Mouse (Mus musculus) spleen, adult 2 months (tissue): ENCODE data around the gene Ric1. TPM values are rescaled to one million over a fixed set of nuclear protein-coding genes. Genes with fewer than 3 reads are reported as not detected.

Source experiments
- DNase-seq, 2 experiments: peaks; one replicate each; pipeline versions ENCODE4 v3.0.0 to v3.0.0-alpha.2; 2012 to 2021; ENCODE audit warnings: low spot score in 2 of 2, low read depth in 1 of 2
- H3K27ac ChIP-seq: fragments of 200-500 bp; 2 replicates; pipeline ENCODE4 v1.5.1; 2012; ENCODE audit warnings: low read length, inconsistent platforms; ENCODE audit not compliant: insufficient read depth
- H3K27me3 ChIP-seq: fragments of 200-500 bp; 2 replicates; pipeline ENCODE4 v1.6.1; 2012; ENCODE audit warnings: mild to moderate bottlenecking, moderate library complexity, low read length, inconsistent platforms; ENCODE audit not compliant: control insufficient read depth, insufficient read depth
- H3K36me3 ChIP-seq: fragments of 200-500 bp; 2 replicates; pipeline ENCODE4 v1.6.1; 2012; ENCODE audit warnings: mild to moderate bottlenecking, low read length, inconsistent platforms; ENCODE audit not compliant: control insufficient read depth, insufficient read depth
- H3K4me1 ChIP-seq: fragments of 200-500 bp; 2 replicates; pipeline ENCODE4 v1.6.1; 2011; ENCODE audit warnings: inconsistent platforms; ENCODE audit not compliant: control insufficient read depth, insufficient read depth, insufficient read length
- H3K4me3 ChIP-seq: fragments of 200-500 bp; 2 replicates; pipeline ENCODE4 v1.5.1; 2011; ENCODE audit warnings: mild to moderate bottlenecking, inconsistent platforms; ENCODE audit not compliant: insufficient read depth, insufficient read length; ENCODE audit errors: extremely low read depth
- CTCF ChIP-seq: fragments of 200-500 bp; IDR thresholded peaks from 2 replicates; pipeline ENCODE4 v1.5.1; 2011; ENCODE audit warnings: mild to moderate bottlenecking, inconsistent platforms; ENCODE audit not compliant: insufficient read depth, insufficient read length, insufficient replicate concordance; ENCODE audit errors: extremely low read depth
- POLR2A ChIP-seq: fragments of 200-500 bp; IDR thresholded peaks from 2 replicates; pipeline ENCODE4 v1.6.1; 2011; ENCODE audit warnings: low read depth, low read length, inconsistent platforms
- WGBS: fragments of 180-500 bp; shearing (Covaris S2); methylation state at CpG from one replicate; pipeline ENCODE4 v1.1.7; 2018; 5-methylcytosine and 5-hydroxymethylcytosine counted together
- polyA plus RNA-seq: library from polyadenylated mRNA; depleted of rRNA; stranded (reverse); fragments of >200 nt; gene quantifications from 2 replicates; pipeline ENCODE4 v1.2.3, GENCODE M21; 2012

The Ric1 gene
- polyA plus RNA-seq, 1 experiment = 6.7 TPM

DNA sequence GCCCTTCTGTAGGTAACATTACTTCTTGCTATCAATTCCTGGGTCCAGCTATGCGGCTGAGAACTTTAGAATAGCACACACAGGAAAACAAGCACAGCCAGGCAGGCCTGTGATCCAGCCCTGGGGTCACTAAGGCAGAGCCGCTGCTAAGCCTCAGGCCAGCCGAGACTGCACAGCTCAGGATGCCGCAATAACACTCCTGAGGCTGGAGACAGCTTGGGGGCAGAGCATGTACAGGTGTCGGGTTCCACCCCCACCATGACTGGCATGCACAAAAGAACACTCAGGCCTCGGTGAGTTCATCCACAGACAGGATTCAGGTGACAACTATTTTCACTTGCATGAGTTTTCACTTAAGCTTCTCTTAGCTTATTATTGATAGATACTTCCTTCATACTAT lies 120.1 kb downstream of the Ric1 start:
- DNase-seq = no peak
- 90% methylated on average over 6 of the region's 6 CpGs for WGBS
- Histone ChIP-seq H3K4me1 (peaks cover 8% of the 10 kb centered on the region; the same call in 1 of the 2 replicates), H3K36me3 (peaks cover 3% of the 10 kb centered on the region), H3K27ac (no peak overlapping the region), H3K4me3 (no peak overlapping the region), H3K27me3 (no peaks in the 10 kb centered on the region)
- TF ChIP-seq POLR2A (no peak), CTCF (no peak)

GRCm38 (mm10) chr19:29643194-29643922 lies 121.3 kb downstream of the Ric1 start:
- no peaks in the 10 kb centered on the region for H3K36me3 ChIP-seq
- TF ChIP-seq POLR2A (no peak), CTCF (no peak)
- WGBS = 89% methylated on average over 11 of the region's 11 CpGs

GRCm38 (mm10) chr19:29644747-29645146 lies 122.7 kb downstream of the Ric1 start:
- no peak for DNase-seq
- Histone ChIP-seq H3K36me3 (no peaks in the 10 kb centered on the region), H3K27ac (no peak overlapping the region), H3K4me3 (no peak overlapping the region), H3K4me1 (peaks cover 8% of the 10 kb centered on the region; the same call in 1 of the 2 replicates), H3K27me3 (no peaks in the 10 kb centered on the region)
- 96% methylated on average over 6 of the region's 6 CpGs for WGBS
- peak; percentile 6; the same call in 1 of the 2 replicates for TF ChIP-seq CTCF
- TF ChIP-seq POLR2A = no peak

More at GRCm38 (mm10) chr19:29643194-29643922, 121.3 kb downstream of the Ric1 start:
- Histone ChIP-seq H3K4me3 (no peak overlapping the region), H3K27ac (no peak overlapping the region), H3K27me3 (no peaks in the 10 kb centered on the region), H3K4me1 (peaks cover 8% of the 10 kb centered on the region; the same call in 1 of the 2 replicates)
- no peak for DNase-seq

DNA sequence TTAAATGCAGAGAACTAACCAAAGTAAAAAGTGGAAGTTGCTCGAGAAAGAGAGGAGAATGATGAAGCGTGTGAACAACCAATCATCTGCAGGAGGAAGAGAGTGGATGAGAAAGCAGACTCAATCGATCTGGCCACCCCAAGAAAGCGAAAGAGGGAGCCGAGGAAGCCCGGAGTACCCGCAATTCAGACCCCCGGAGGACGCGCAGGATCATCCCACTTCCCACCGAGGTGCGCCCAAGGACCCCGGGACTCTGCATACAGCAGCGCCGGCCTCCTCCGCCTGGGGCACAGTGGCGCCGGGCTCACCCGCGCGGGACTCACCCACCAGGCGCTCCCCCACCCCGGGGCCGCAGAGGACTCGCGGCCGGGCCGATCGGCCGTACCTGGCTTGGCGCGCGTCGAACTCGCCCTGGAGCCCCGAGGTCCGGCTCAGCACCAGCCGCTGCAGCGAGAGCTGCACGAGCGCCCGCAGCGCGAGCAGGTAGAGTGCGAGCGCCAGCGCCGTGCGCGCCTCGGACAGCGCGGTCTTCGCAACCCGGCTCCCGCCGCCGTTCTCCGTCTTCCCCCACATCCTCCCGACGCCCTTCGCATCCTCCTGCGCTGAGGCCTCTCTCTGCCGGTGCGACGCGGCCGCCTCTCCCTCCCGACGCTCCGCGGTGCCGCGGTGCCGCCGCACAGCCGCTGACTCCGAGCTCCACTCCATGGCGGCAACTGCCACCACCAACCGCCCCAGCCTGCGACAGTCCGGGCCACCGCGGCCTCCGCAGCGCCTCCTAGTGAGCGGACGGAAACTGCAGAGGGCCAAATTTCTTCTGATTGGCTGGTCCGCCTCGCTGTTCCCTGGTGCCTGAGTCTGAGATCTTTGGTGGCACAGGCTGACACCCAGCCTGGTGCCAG lies 125.8 kb downstream of the Ric1 start, which contains the start of gene Ermp1:
Ermp1 (minus strand) TSS at position 765 of the 899 bp plus-strand sequence.
- TF ChIP-seq POLR2A = peak; percentile 87
- peak; percentile 96 for TF ChIP-seq CTCF
- peak within 1 kb of the TSS; percentile 94 for H3K27ac ChIP-seq

GRCm38 (mm10) chr19:29648550-29648914 lies 126.5 kb downstream of the Ric1 start:
- Histone ChIP-seq H3K36me3 (no peaks in the 10 kb centered on the region), H3K4me1 (no peaks in the 10 kb centered on the region), H3K27me3 (no peaks in the 10 kb centered on the region), H3K27ac (no peak overlapping the region), H3K4me3 (no peak overlapping the region)
- TF ChIP-seq CTCF (no peak), POLR2A (no peak)
- DNase-seq = no peak
- 36% methylated on average over 4 of the region's 4 CpGs for WGBS

More for the DNA sequence above, 125.8 kb downstream of the Ric1 start, which contains the start of gene Ermp1:
- no peaks in the 10 kb centered on the region for H3K4me1 ChIP-seq
- peak; percentile 77 to 95 for DNase-seq
- H3K4me3 ChIP-seq = peak within 1 kb of the TSS; percentile 96
- no peaks in the 10 kb centered on the region for H3K27me3 ChIP-seq
- H3K36me3 ChIP-seq = no peaks in the 10 kb centered on the region
- under 1% methylated on average over 88 of the region's 90 CpGs for WGBS

GRCm38 (mm10) chr19:29649683-29650082 lies 127.6 kb downstream of the Ric1 start:
- TF ChIP-seq CTCF (no peak), POLR2A (no peak)
- WGBS = 92% methylated on average over 1 of the region's 1 CpGs
- no peaks in the 10 kb centered on the region for H3K36me3 ChIP-seq
- H3K4me1 ChIP-seq = no peaks in the 10 kb centered on the region
- no peak for DNase-seq
- H3K4me3 ChIP-seq = no peak overlapping the region
- H3K27ac ChIP-seq = no peak overlapping the region
- no peaks in the 10 kb centered on the region for H3K27me3 ChIP-seq

DNA sequence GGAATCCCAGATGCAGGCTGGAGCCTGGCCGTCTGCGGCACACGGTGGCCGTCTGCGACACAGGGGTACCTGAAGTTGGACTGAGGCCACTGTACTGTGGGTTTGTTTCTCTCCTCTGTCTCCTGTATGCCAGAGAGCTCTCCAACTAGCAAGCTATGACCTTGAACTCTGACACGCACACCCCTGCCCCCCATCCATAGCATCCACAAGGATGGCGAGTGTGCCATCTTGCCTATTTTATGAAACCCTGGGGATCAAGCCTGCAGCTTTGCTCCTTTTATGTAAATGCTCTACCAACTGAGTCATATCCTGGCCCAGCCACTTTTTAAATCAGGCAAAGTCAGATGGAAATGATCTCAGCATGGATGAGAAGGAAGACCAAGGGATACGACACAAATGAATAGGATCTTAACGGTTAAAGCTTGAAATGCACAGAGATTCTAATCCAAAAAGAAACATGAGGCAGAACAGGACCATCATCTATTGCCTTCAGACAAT lies 131.7 kb downstream of the Ric1 start:
- Histone ChIP-seq H3K27me3 (no peaks in the 10 kb centered on the region), H3K4me3 (no peak overlapping the region), H3K4me1 (no peaks in the 10 kb centered on the region), H3K27ac (no peak overlapping the region), H3K36me3 (no peaks in the 10 kb centered on the region)
- no peak for DNase-seq
- TF ChIP-seq CTCF (no peak), POLR2A (no peak)
- WGBS = 96% methylated on average over 9 of the region's 9 CpGs
